25 mouse cellular contexts compared by ENCODE assay signal in genomic region chr6:36590881-36591630, GRCm38 (mm10).
DNase-seq lines count a peak whose midpoint lies in the region; ATAC-seq and TF ChIP-seq lines count a peak whose summit lies in the region.
"Had no signal": no experiment of that assay in that cellular context is flagged by ENCODE, and none has a peak within 500 bp of the region (broad histone marks: within the 10 kb centered on the region; RNA-seq: fewer than 3 reads in every experiment).

No protein-coding gene starts in this region.

- peak; percentile 21; the same call in 1 of the 2 replicates for ATAC-seq in midbrain, embryonic 16.5 days
- no peak for ATAC-seq in midbrain, embryonic 13.5 days
- ATAC-seq: activated CD4-positive, CD25-positive, alpha-beta regulatory T cell, adult 4 months had no signal

- H3K9ac ChIP-seq in midbrain, embryonic 16.5 days (ENCODE audit: low read depth, low read length) = no peak overlapping the region
- no peak overlapping the region for H3K9ac ChIP-seq in midbrain, embryonic 13.5 days (replicated peaks)
- H3K9ac ChIP-seq: heart, embryonic 13.5 days; hindbrain, embryonic 14.5 days; limb, embryonic 12.5 days; liver, embryonic 15.5 days; lung, embryonic 14.5 days; stomach, embryonic 15.5 days had no signal

- no peak overlapping the region for H3K27ac ChIP-seq in midbrain, embryonic 16.5 days (ENCODE audit: low read length)
- H3K27ac ChIP-seq in midbrain, embryonic 13.5 days = no peak overlapping the region
- H3K27ac ChIP-seq: heart, embryonic 13.5 days; hindbrain, embryonic 14.5 days; limb, embryonic 12.5 days; liver, embryonic 15.5 days; midbrain, embryonic 10.5 days; stomach, embryonic 15.5 days had no signal

- no peaks in the 10 kb centered on the region for H3K27me3 ChIP-seq in midbrain, embryonic 16.5 days (ENCODE audit: control insufficient read depth, insufficient read depth, low read depth, low read length)
- H3K27me3 ChIP-seq in midbrain, embryonic 13.5 days = no peaks in the 10 kb centered on the region
- H3K27me3 ChIP-seq: heart, embryonic 13.5 days; limb, embryonic 12.5 days; liver, embryonic 15.5 days; stomach, embryonic 15.5 days had no signal

- H3K9me3 ChIP-seq in midbrain, embryonic 16.5 days (replicated peaks; ENCODE audit: control insufficient read depth, low read length, poor library complexity, severe bottlenecking) = no peaks in the 10 kb centered on the region
- H3K9me3 ChIP-seq in midbrain, embryonic 13.5 days = no peaks in the 10 kb centered on the region
- H3K9me3 ChIP-seq: heart, embryonic 13.5 days; limb, embryonic 12.5 days; liver, embryonic 15.5 days; midbrain, embryonic 10.5 days; stomach, embryonic 15.5 days had no signal

- no peaks in the 10 kb centered on the region for H3K36me3 ChIP-seq in midbrain, embryonic 16.5 days (ENCODE audit: control insufficient read depth, insufficient read depth, low read length)
- no peaks in the 10 kb centered on the region for H3K36me3 ChIP-seq in midbrain, embryonic 13.5 days
- H3K36me3 ChIP-seq: heart, embryonic 13.5 days; limb, embryonic 12.5 days; liver, embryonic 15.5 days; midbrain, embryonic 10.5 days; stomach, embryonic 15.5 days had no signal

- TF ChIP-seq CTCF in brain, embryonic 14.5 days (IDR thresholded peaks at IDR 0.05; ENCODE audit: borderline replicate concordance, extremely low read depth, insufficient read depth, insufficient read length) = no peak

- H3K4me2 ChIP-seq in midbrain, embryonic 16.5 days (ENCODE audit: low read length) = no peak overlapping the region
- H3K4me2 ChIP-seq in midbrain, embryonic 13.5 days (replicated peaks) = no peak overlapping the region
- H3K4me2 ChIP-seq: heart, embryonic 13.5 days; hindbrain, embryonic 14.5 days; limb, embryonic 12.5 days; liver, embryonic 15.5 days; lung, embryonic 14.5 days; stomach, embryonic 15.5 days had no signal

- DNase-seq in layer of hippocampus, adult 11-12 months (ENCODE audit: low spot score) = peak; percentile 8
- DNase-seq in layer of hippocampus, postnatal 10 days (ENCODE audit: low spot score in 2 of 2) = no peak
- DNase-seq in brain, embryonic 14.5 days (ENCODE audit: low read depth) = peak; percentile 69
- DNase-seq in layer of hippocampus, adult 9-11 months = peak; percentile 14
- DNase-seq in retina, embryonic 14.5 days (ENCODE audit: low spot score) = no peak
- no peak for DNase-seq in urinary bladder, adult 18-20 months (ENCODE audit: low spot score in 2 of 2)
- DNase-seq: adrenal gland, adult 2 months; B cell, adult 2 months; cerebellum, adult 11 months; cerebellum, adult 9-10 months; cerebellum, postnatal 36 days; gastrocnemius, postnatal 10 days; heart, postnatal 10 days; kidney, adult 11 months; kidney, postnatal 25 days; lung, embryonic 14.5 days had no signal

- no peaks in the 10 kb centered on the region; the same call in 1 of the 2 replicates for H3K4me1 ChIP-seq in midbrain, embryonic 16.5 days (ENCODE audit: control insufficient read depth, insufficient read depth, low read length)
- H3K4me1 ChIP-seq in midbrain, embryonic 13.5 days (replicated peaks) = no peaks in the 10 kb centered on the region; the same call in 1 of the 2 replicates
- H3K4me1 ChIP-seq: heart, embryonic 13.5 days; limb, embryonic 12.5 days; liver, embryonic 15.5 days; midbrain, embryonic 10.5 days; stomach, embryonic 15.5 days had no signal

- 61% methylated on average over 16 of the region's 16 CpGs for WGBS in midbrain, embryonic 16.5 days
- 64% methylated on average over 16 of the region's 16 CpGs for WGBS in midbrain, embryonic 13.5 days

- no peak for TF ChIP-seq POLR2A in brain, embryonic 14.5 days (IDR thresholded peaks at IDR 0.05; ENCODE audit: borderline replicate concordance, extremely low read depth, insufficient read depth, insufficient read length, poor library complexity, severe bottlenecking)

- no peak overlapping the region for H3K4me3 ChIP-seq in midbrain, embryonic 16.5 days (ENCODE audit: low read depth, low read length)
- no peak overlapping the region for H3K4me3 ChIP-seq in midbrain, embryonic 13.5 days (replicated peaks)
- H3K4me3 ChIP-seq: heart, embryonic 13.5 days; limb, embryonic 12.5 days; liver, embryonic 15.5 days; midbrain, embryonic 10.5 days; stomach, embryonic 15.5 days had no signal

Comparison
In these comparisons a context has a peak if more than half of its experiments do, and no peak if none do; other contexts are left out.
1. DNase-seq: peak in layer of hippocampus, adult 11-12 months (single experiment), brain, embryonic 14.5 days (single experiment) and layer of hippocampus, adult 9-11 months (single experiment); none in layer of hippocampus, postnatal 10 days (0 of 2), retina, embryonic 14.5 days (single experiment) and urinary bladder, adult 18-20 months (0 of 2).